In the genomic region with DNA sequence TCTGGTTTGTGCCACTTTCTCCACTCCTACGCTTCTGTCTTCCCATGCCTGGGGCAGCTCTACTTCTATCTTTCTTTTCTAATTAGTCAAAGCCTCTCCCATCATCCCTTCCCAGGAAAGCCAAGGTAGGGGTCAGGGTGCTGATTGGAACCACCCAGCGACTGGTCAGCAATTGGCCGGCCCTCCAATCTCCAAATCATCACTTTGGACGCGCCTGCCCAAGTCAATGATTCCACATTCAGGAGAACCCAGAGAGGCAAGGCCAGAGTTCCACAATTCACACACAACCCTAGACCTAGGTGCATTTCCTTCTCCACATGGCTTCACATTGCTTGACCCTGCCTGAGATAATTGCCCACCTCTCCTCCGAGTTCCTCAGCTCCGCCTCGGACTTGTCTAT, we compare ENCODE assay signal across 8 mouse cellular contexts. TPM values are rescaled to one million over a fixed set of nuclear protein-coding genes. Genes with fewer than 3 reads are reported as not detected.
A peak's percentile ranks its signal among the peaks of the same experiment; 100 is the strongest.
DNase-seq lines count a peak whose midpoint lies in the region; ATAC-seq and TF ChIP-seq lines count a peak whose summit lies in the region.

No protein-coding gene starts in this region.

- peak overlapping the region; percentile 73 for H3K27ac ChIP-seq in heart, embryonic 15.5 days
- H3K27ac ChIP-seq in MEL (ENCODE audit: control insufficient read depth, low read depth, low read length): 0 out of 2 replicates have a peak overlapping the region, but pooled peaks have one; percentile 25
- no peak overlapping the region for H3K27ac ChIP-seq in hindbrain, embryonic 11.5 days (ENCODE audit: low read depth, low read length)
- H3K27ac ChIP-seq in liver, embryonic 14.5 days: no peak overlapping the region

- DNase-seq in heart, postnatal 10 days: no peak
- DNase-seq in MEL (ENCODE audit: low read depth, low spot score): no peak
- peak; percentile 40 for DNase-seq in hindbrain, embryonic 11.5 days (ENCODE audit: low spot score)
- DNase-seq in liver, embryonic 14.5 days (ENCODE audit: low read depth in 3 of 3, low spot score in 3 of 3): no peak
- no peak for DNase-seq in left cerebral cortex, adult 11 months (ENCODE audit: low spot score)
- no peak for DNase-seq in adrenal gland, postnatal 4 days (ENCODE audit: low spot score in 2 of 2)
- no peak for DNase-seq in layer of hippocampus, postnatal 36 days

- no peak for ATAC-seq in heart, embryonic 15.5 days (replicated peaks; ENCODE audit: insufficient number of reproducible peaks, insufficient read depth, low FRiP score, low read depth)
- ATAC-seq in hindbrain, embryonic 11.5 days (ENCODE audit: low FRiP score): no peak
- ATAC-seq in liver, embryonic 14.5 days (ENCODE audit: insufficient read depth): no peak

- intact Hi-C loops in heart, postnatal 10 days (cut with DNase I): loop anchor here (2.0 kb wide), 1 partner anchor 39 kb away; a partner anchor contains a TSS

- H3K36me3 ChIP-seq in heart, embryonic 15.5 days: no peaks in the 10 kb centered on the region
- peaks cover 0 to 12% of the 10 kb centered on the region in 2 experiments; a peak in 2 of 4 replicates for H3K36me3 ChIP-seq in MEL (ENCODE audit: control insufficient read depth in 1 of 2, insufficient read depth in 2 of 2, low read length in 2 of 2)
- H3K36me3 ChIP-seq in hindbrain, embryonic 11.5 days (ENCODE audit: control insufficient read depth, insufficient read depth, low read length): no peaks in the 10 kb centered on the region
- no peaks in the 10 kb centered on the region for H3K36me3 ChIP-seq in liver, embryonic 14.5 days (replicated peaks; ENCODE audit: control insufficient read depth, insufficient read depth, low read depth)

- peaks cover 15% of the 10 kb centered on the region for H3K79me2 ChIP-seq in MEL (ENCODE audit: control insufficient read depth, insufficient read depth, low read length, poor library complexity)

- no peak for TF ChIP-seq CTCF in MEL (IDR thresholded peaks at IDR 0.05 in 2 of 3, conservative IDR thresholded peaks at IDR 0.05 in 1 of 3; ENCODE audit: control insufficient read depth in 1 of 3, insufficient read depth in 1 of 3, low read depth in 2 of 3, low read length in 3 of 3, poor library complexity in 1 of 3, severe bottlenecking in 1 of 3)
- no peak for TF ChIP-seq CTCF in liver, embryonic 14.5 days (IDR thresholded peaks at IDR 0.05; ENCODE audit: low read depth)

- H3K27me3 ChIP-seq in heart, embryonic 15.5 days: no peaks in the 10 kb centered on the region
- H3K27me3 ChIP-seq in MEL (ENCODE audit: control insufficient read depth in 1 of 2, insufficient read depth in 2 of 2, low read length in 2 of 2): no peaks in the 10 kb centered on the region
- peaks cover 29% of the 10 kb centered on the region for H3K27me3 ChIP-seq in hindbrain, embryonic 11.5 days (ENCODE audit: control insufficient read depth, insufficient read depth, low read length)
- H3K27me3 ChIP-seq in liver, embryonic 14.5 days (ENCODE audit: control insufficient read depth, insufficient read depth, low read length): peaks cover 39% of the 10 kb centered on the region

- no peaks in the 10 kb centered on the region for H3K9me3 ChIP-seq in heart, embryonic 15.5 days (replicated peaks)
- no peaks in the 10 kb centered on the region for H3K9me3 ChIP-seq in MEL (replicated peaks; ENCODE audit: insufficient read depth, low read length)
- H3K9me3 ChIP-seq in hindbrain, embryonic 11.5 days (ENCODE audit: control insufficient read depth, low read length): no peaks in the 10 kb centered on the region
- H3K9me3 ChIP-seq in liver, embryonic 14.5 days (ENCODE audit: control insufficient read depth, low read length): no peaks in the 10 kb centered on the region

- no peak for TF ChIP-seq EP300 in MEL (IDR thresholded peaks at IDR 0.05; ENCODE audit: low read depth in 1 of 2, low read length in 2 of 2)
- TF ChIP-seq EP300 in liver, embryonic 14.5 days (IDR thresholded peaks at IDR 0.05; ENCODE audit: low read depth): no peak

- H3K4me3 ChIP-seq in heart, embryonic 15.5 days: peak overlapping the region; percentile 66
- peak overlapping the region; percentile 73 to 81 for H3K4me3 ChIP-seq in MEL (ENCODE audit: control insufficient read depth in 1 of 2, insufficient read depth in 1 of 2, low read depth in 2 of 2, low read length in 2 of 2)
- H3K4me3 ChIP-seq in hindbrain, embryonic 11.5 days (ENCODE audit: low read depth, low read length): peak overlapping the region; percentile 52
- peak overlapping the region; percentile 42 to 71; a peak in 3 of 4 replicates for H3K4me3 ChIP-seq in liver, embryonic 14.5 days (ENCODE audit: insufficient read depth in 1 of 2, low read depth in 2 of 2, low read length in 2 of 2)

- H3K9ac ChIP-seq in heart, embryonic 15.5 days: peak overlapping the region; percentile 68
- H3K9ac ChIP-seq in MEL (ENCODE audit: control insufficient read depth, low read depth, low read length, poor library complexity, severe bottlenecking): peak overlapping the region; percentile 74
- peak overlapping the region; percentile 71 for H3K9ac ChIP-seq in hindbrain, embryonic 11.5 days (ENCODE audit: low read depth, low read length)
- H3K9ac ChIP-seq in liver, embryonic 14.5 days (replicated peaks): no peak overlapping the region

- peaks cover 28% of the 10 kb centered on the region for H3K4me1 ChIP-seq in heart, embryonic 15.5 days (replicated peaks)
- peaks cover 0 to 21% of the 10 kb centered on the region in 2 experiments for H3K4me1 ChIP-seq in MEL (ENCODE audit: control insufficient read depth in 1 of 2, insufficient read depth in 2 of 2, low read length in 2 of 2)
- H3K4me1 ChIP-seq in hindbrain, embryonic 11.5 days (replicated peaks; ENCODE audit: control insufficient read depth, insufficient read depth, low read length): 0 out of 2 replicates have a peak, but pooled peaks cover 4% of the 10 kb centered on the region
- H3K4me1 ChIP-seq in liver, embryonic 14.5 days (replicated peaks; ENCODE audit: control insufficient read depth in 2 of 2, insufficient read depth in 2 of 2, low read length in 1 of 2): peaks cover 6 to 33% of the 10 kb centered on the region in 2 experiments

- no peak for TF ChIP-seq RAD21 in MEL (IDR thresholded peaks at IDR 0.05; ENCODE audit: low read depth, low read length)

- WGBS in heart, embryonic 15.5 days: 24% methylated on average over 8 of the region's 8 CpGs
- 14% methylated on average over 8 of the region's 8 CpGs for WGBS in hindbrain, embryonic 11.5 days
- WGBS in liver, embryonic 14.5 days (ENCODE audit: insufficient replicate concordance): 21% methylated on average over 8 of the region's 8 CpGs

- TF ChIP-seq POLR2A in MEL (IDR thresholded peaks at IDR 0.05; ENCODE audit: control insufficient read depth in 1 of 2, insufficient read depth in 1 of 2, low read depth in 1 of 2, low read length in 2 of 2, poor library complexity in 1 of 2): no peak

- peak overlapping the region; percentile 88 for H3K4me2 ChIP-seq in heart, embryonic 15.5 days
- peak overlapping the region; percentile 93 for H3K4me2 ChIP-seq in hindbrain, embryonic 11.5 days (replicated peaks; ENCODE audit: low read depth, low read length)
- H3K4me2 ChIP-seq in liver, embryonic 14.5 days (ENCODE audit: low read depth): peak overlapping the region; percentile 60

RNA-seq across cellular contexts. Expression of a gene that starts 0.4 kb away (rescaled TPM):
- polyA plus RNA-seq in heart, embryonic 15.5 days (2015; fragmentation: Nextera tagmentation; extraction: Ambion mirVana): 5.4 and 10.1 TPM in 2 replicates
- total RNA-seq in heart, postnatal 10 days (2021): 10 to 100 TPM; 10.3 to 11.9 TPM
- total RNA-seq in MEL (2012; rRNA removed): 0.69 and 1.0 TPM in 2 replicates
- 1 to 10 TPM in 1 of 2 experiments, not detected in 1; 3.5 TPM for polyA plus RNA-seq in MEL (2012; ENCODE audit: insufficient read depth in 1 of 2, insufficient read length in 2 of 2, low read depth in 1 of 2, low replicate concordance in 2 of 2, missing spikeins in 1 of 2)
- 5.0 and 6.2 TPM in 2 replicates for polyA plus RNA-seq in hindbrain, embryonic 11.5 days (2014; fragmentation: Nextera tagmentation; extraction: Ambion mirVana)
- 1.4 and 1.6 TPM in 2 replicates for polyA plus RNA-seq in liver, embryonic 14.5 days (2012; rRNA removed)
- polyA plus RNA-seq in liver, embryonic 14.5 days (2014; fragmentation: Nextera tagmentation; extraction: Ambion mirVana): 2.0 and 2.1 TPM in 2 replicates
- total RNA-seq in adrenal gland, postnatal 4 days (2021): 10 to 100 TPM; 10.9 to 11.8 TPM
- total RNA-seq in layer of hippocampus, postnatal 36 days (2021): 10 to 100 TPM in 1 of 2 experiments, 1 to 10 TPM in 1; 9.3 to 11.1 TPM

RNA-seq across cellular contexts. Expression of a gene that starts 3.5 kb away (rescaled TPM):
- polyA plus RNA-seq in heart, embryonic 15.5 days (2015; fragmentation: Nextera tagmentation; extraction: Ambion mirVana): 15.4 and 23.2 TPM in 2 replicates
- 10 to 100 TPM; 14.5 to 18.4 TPM for total RNA-seq in heart, postnatal 10 days (2021)
- 64.2 and 77.4 TPM in 2 replicates for total RNA-seq in MEL (2012; rRNA removed)
- polyA plus RNA-seq in MEL (2012; ENCODE audit: insufficient read depth in 1 of 2, insufficient read length in 2 of 2, low read depth in 1 of 2, low replicate concordance in 2 of 2, missing spikeins in 1 of 2): 100 to 1,000 TPM in 1 of 2 experiments, not detected in 1; 107 TPM
- 44.5 and 48.3 TPM in 2 replicates for polyA plus RNA-seq in hindbrain, embryonic 11.5 days (2014; fragmentation: Nextera tagmentation; extraction: Ambion mirVana)
- polyA plus RNA-seq in liver, embryonic 14.5 days (2012; rRNA removed): 14.2 and 19.5 TPM in 2 replicates
- 12.4 and 15.3 TPM in 2 replicates for polyA plus RNA-seq in liver, embryonic 14.5 days (2014; fragmentation: Nextera tagmentation; extraction: Ambion mirVana)
- 10 to 100 TPM; 39.7 to 40.1 TPM for total RNA-seq in adrenal gland, postnatal 4 days (2021)
- total RNA-seq in layer of hippocampus, postnatal 36 days (2021): 10 to 100 TPM; 26.0 to 28.2 TPM

RNA-seq across cellular contexts. Expression of a gene that starts 39.4 kb away (rescaled TPM):
- polyA plus RNA-seq in heart, embryonic 15.5 days (2015; fragmentation: Nextera tagmentation; extraction: Ambion mirVana): 85.9 and 90.4 TPM in 2 replicates
- 10 to 100 TPM; 30.6 to 36.4 TPM for total RNA-seq in heart, postnatal 10 days (2021)
- total RNA-seq in MEL (2012; rRNA removed): 34.2 and 40.5 TPM in 2 replicates
- polyA plus RNA-seq in MEL (2012; ENCODE audit: insufficient read depth in 1 of 2, insufficient read length in 2 of 2, low read depth in 1 of 2, low replicate concordance in 2 of 2, missing spikeins in 1 of 2): 10 to 100 TPM in 1 of 2 experiments, not detected in 1; 72.4 TPM
- polyA plus RNA-seq in hindbrain, embryonic 11.5 days (2014; fragmentation: Nextera tagmentation; extraction: Ambion mirVana): 75.2 and 86.5 TPM in 2 replicates
- polyA plus RNA-seq in liver, embryonic 14.5 days (2012; rRNA removed): 38.8 and 40.7 TPM in 2 replicates
- 51.8 and 56.6 TPM in 2 replicates for polyA plus RNA-seq in liver, embryonic 14.5 days (2014; fragmentation: Nextera tagmentation; extraction: Ambion mirVana)
- total RNA-seq in adrenal gland, postnatal 4 days (2021): 10 to 100 TPM; 46.8 to 50.3 TPM
- 1 to 10 TPM; 2.0 to 2.4 TPM for total RNA-seq in layer of hippocampus, postnatal 36 days (2021)

RNA-seq across cellular contexts. Expression of a gene that starts 40.2 kb away (rescaled TPM):
- 2.5 and 2.7 TPM in 2 replicates for polyA plus RNA-seq in heart, embryonic 15.5 days (2015; fragmentation: Nextera tagmentation; extraction: Ambion mirVana)
- 1 to 10 TPM; 2.1 to 2.2 TPM for total RNA-seq in heart, postnatal 10 days (2021)
- 0.13 and 0.15 TPM in 2 replicates for total RNA-seq in MEL (2012; rRNA removed)
- polyA plus RNA-seq in MEL (2012; ENCODE audit: insufficient read depth in 1 of 2, insufficient read length in 2 of 2, low read depth in 1 of 2, low replicate concordance in 2 of 2, missing spikeins in 1 of 2): under 1 TPM in 1 of 2 experiments, not detected in 1; 0.45 TPM
- 4.5 and 5.8 TPM in 2 replicates for polyA plus RNA-seq in hindbrain, embryonic 11.5 days (2014; fragmentation: Nextera tagmentation; extraction: Ambion mirVana)
- polyA plus RNA-seq in liver, embryonic 14.5 days (2012; rRNA removed): 0.27 and 0.31 TPM in 2 replicates
- 0.20 and 0.50 TPM in 2 replicates for polyA plus RNA-seq in liver, embryonic 14.5 days (2014; fragmentation: Nextera tagmentation; extraction: Ambion mirVana)
- total RNA-seq in adrenal gland, postnatal 4 days (2021): 1 to 10 TPM; 2.0 to 2.6 TPM
- under 1 TPM; 0.25 to 0.35 TPM for total RNA-seq in layer of hippocampus, postnatal 36 days (2021)

RNA-seq across cellular contexts. Expression of a gene that starts 46.5 kb away (rescaled TPM):
- polyA plus RNA-seq in heart, embryonic 15.5 days (2015; fragmentation: Nextera tagmentation; extraction: Ambion mirVana): 1.6 and 2.5 TPM in 2 replicates
- 1 to 10 TPM; 3.4 to 5.4 TPM for total RNA-seq in heart, postnatal 10 days (2021)
- total RNA-seq in MEL (2012; rRNA removed): 0.08 and 0.10 TPM in 2 replicates
- under 1 TPM in 1 of 2 experiments, not detected in 1; 0.36 TPM for polyA plus RNA-seq in MEL (2012; ENCODE audit: insufficient read depth in 1 of 2, insufficient read length in 2 of 2, low read depth in 1 of 2, low replicate concordance in 2 of 2, missing spikeins in 1 of 2)
- polyA plus RNA-seq in hindbrain, embryonic 11.5 days (2014; fragmentation: Nextera tagmentation; extraction: Ambion mirVana): 0.27 and 0.49 TPM in 2 replicates
- 8.0 and 9.5 TPM in 2 replicates for polyA plus RNA-seq in liver, embryonic 14.5 days (2012; rRNA removed)
- 8.3 and 8.9 TPM in 2 replicates for polyA plus RNA-seq in liver, embryonic 14.5 days (2014; fragmentation: Nextera tagmentation; extraction: Ambion mirVana)
- total RNA-seq in adrenal gland, postnatal 4 days (2021): 10 to 100 TPM; 23.8 to 29.2 TPM
- under 1 TPM; 0.20 to 0.46 TPM for total RNA-seq in layer of hippocampus, postnatal 36 days (2021)

Comparison
In these comparisons a context has a peak if more than half of its experiments do, and no peak if none do; other contexts are left out.
1. H3K27ac ChIP-seq: peak in heart, embryonic 15.5 days (single experiment) and MEL (single experiment); none in hindbrain, embryonic 11.5 days (single experiment) and liver, embryonic 14.5 days (single experiment).
2. RNA of a gene that starts 39.4 kb away (total RNA-seq): 46.8 to 50.3 TPM in adrenal gland, postnatal 4 days, 34.2 to 40.5 TPM in MEL and 30.6 to 36.4 TPM in heart, postnatal 10 days; 2.0 to 2.4 TPM in layer of hippocampus, postnatal 36 days; every median in the first group is over 4 times any median in the second.
3. Peak in every context shown above with its lines, with median percentiles within 50 percentile points of each other: H3K4me2 ChIP-seq and H3K4me3 ChIP-seq.